Mouse (Mus musculus): ENCODE results near the gene Olfr1002.
"Not testable (repeated sequence)": the region's sequence is repeated elsewhere in the genome, so short reads cannot be mapped to it uniquely, and the experiment has no call there.

- not testable (repeated sequence) for TF ChIP-seq CTCF (IDR thresholded peaks at IDR 0.05; ENCODE audit: control insufficient read depth, insufficient read depth, insufficient read length); USF1 (IDR thresholded peaks at IDR 0.05; ENCODE audit: low read depth); MYOD1 (IDR thresholded peaks at IDR 0.05; ENCODE audit: control insufficient read depth, insufficient read length, low read depth)
These were observed 13.9 kb upstream of the Olfr1002 start, which contains the start of gene Olfr154 for GRCm38 (mm10) chr2:85664355-85664754.
